Mouse (Mus musculus) liver, embryonic 14.5 days (tissue): ENCODE data around the gene Myh7.

Experiments used
- CTCF ChIP-seq: IDR thresholded peaks from 2 replicates; pipeline ENCODE4 v1.5.1; 2016; ENCODE audit warnings: antibody characterized with exemption, low read depth, control low read depth
- EP300 ChIP-seq: IDR thresholded peaks from 2 replicates; pipeline ENCODE4 v1.6.1; 2016; ENCODE audit warnings: antibody characterized with exemption, low read depth

DNA sequence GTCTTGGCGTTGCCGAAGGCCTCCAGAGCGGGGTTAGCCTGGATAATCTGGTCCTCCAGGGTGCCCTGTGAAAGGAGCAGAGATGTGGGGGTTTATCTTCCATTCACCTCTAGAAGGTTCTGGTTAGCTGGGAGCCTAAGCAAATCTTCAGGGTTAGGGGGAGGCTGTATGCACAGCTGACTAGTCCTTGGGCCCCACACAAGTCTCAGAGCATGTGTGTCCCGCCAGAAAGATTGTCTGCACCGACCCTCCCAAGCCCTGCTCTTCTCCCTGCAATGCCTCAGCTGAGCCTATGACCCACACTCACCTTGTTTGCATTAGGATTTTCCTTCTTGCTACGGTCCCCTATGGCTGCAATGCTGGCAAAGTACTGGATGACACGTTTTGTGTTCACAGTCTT lies 31.7 kb downstream of the Myh7 start:
- no peak for TF ChIP-seq CTCF
- TF ChIP-seq EP300, result no peak
